Mouse (Mus musculus): ENCODE data around the gene Gm11559. TPM values are rescaled to one million over a fixed set of nuclear protein-coding genes. Genes with fewer than 3 reads are reported as not detected.
"Not testable (repeated sequence)": the region's sequence is repeated elsewhere in the genome, so short reads cannot be mapped to it uniquely, and the experiment has no call there.

Gm11559 gene
- polyA plus RNA-seq, 1 experiment, result not detected

DNA sequence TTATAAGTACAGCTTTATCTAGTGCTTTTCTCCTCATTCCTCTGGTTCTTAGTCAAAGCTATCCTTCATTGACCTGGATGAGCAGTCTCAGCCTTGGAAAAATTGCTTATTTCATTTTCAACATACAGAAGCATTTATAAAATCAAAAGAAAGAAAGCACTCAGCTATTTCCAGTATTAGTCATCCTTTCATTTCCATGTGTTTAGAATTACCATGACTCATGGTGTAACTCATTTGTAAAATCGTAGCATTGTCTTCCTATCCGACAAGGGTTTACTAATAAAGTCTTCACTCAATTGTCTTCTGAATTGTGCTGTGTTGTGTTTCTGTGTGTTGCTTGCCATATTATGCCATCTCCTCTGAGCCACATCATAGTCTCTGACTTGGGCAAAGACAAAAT lies 5.5 kb upstream of the Gm11559 start:
- no peaks in the 10 kb centered on the region for H3K4me1 ChIP-seq (ENCODE audit: control insufficient read depth, insufficient read depth, low read length)
- H3K36me3 ChIP-seq (ENCODE audit: control insufficient read depth, insufficient read depth, low read length), result no peaks in the 10 kb centered on the region
- H3K4me3 ChIP-seq (ENCODE audit: control insufficient read depth, low read depth, low read length), result no peak overlapping the region
- H3K27me3 ChIP-seq (ENCODE audit: control insufficient read depth, insufficient read depth, low read length), result no peaks in the 10 kb centered on the region
- H3K27ac ChIP-seq (ENCODE audit: control insufficient read depth, insufficient read depth, low read depth, low read length), result no peak overlapping the region
- TF ChIP-seq POLR2A (IDR thresholded peaks at IDR 0.05; ENCODE audit: control insufficient read depth, low read depth, low read length) (no peak), CTCF (IDR thresholded peaks at IDR 0.05; ENCODE audit: control insufficient read depth, insufficient read depth, insufficient replicate concordance, low read depth, low read length) (no peak)

DNA sequence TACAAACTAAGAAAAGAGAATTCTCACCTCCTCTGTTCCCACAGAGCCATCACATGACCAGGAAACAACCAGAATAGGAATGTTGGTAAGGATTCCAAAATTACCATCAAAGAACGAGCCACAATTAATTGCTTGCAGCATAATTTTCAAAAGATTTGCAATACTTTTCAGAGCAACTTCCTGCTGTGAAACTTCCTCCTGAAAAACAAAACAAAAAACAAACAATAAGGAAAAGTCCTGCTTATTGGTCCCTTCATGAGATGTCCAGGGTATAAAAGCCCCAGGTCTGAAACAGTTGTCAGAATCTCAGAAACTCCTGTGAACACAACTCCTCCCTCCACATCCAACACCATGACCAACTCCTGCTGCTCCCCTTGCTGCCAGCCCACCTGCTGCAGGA lies 8.8 kb downstream of the Gm11559 start, which contains the start of gene Krtap9-1:
Gene Krtap9-1 (plus strand): TSS at position 301 of the 400 bp plus-strand sequence.
- not testable (repeated sequence) for H3K36me3 ChIP-seq (ENCODE audit: control insufficient read depth, insufficient read depth, low read length); H3K4me1 ChIP-seq (ENCODE audit: control insufficient read depth, insufficient read depth, low read length); H3K27me3 ChIP-seq (ENCODE audit: control insufficient read depth, insufficient read depth, low read length); H3K4me3 ChIP-seq (ENCODE audit: control insufficient read depth, low read depth, low read length); H3K27ac ChIP-seq (ENCODE audit: control insufficient read depth, insufficient read depth, low read depth, low read length)

DNA sequence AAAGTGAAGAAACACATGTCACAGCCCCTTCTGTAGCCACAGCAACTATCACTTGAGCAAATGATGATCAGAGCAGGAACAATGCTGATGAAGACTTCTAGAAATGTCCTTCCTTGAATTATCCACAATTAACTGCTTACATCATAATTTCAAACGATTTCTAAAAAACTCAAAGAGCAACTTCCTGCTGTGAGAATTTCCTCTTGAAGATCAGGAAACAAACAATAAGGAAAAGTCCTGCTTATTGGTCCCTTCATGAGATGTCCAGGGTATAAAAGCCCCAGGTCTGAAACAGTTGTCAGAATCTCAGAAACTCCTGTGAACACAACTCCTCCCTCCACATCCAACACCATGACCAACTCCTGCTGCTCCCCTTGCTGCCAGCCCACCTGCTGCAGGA lies 14.6 kb downstream of the Gm11559 start, which contains the start of gene Gm11567:
Gene Gm11567 (plus strand): TSS at position 301 of the 400 bp plus-strand sequence.
- not testable (repeated sequence) for H3K4me3 ChIP-seq (ENCODE audit: control insufficient read depth, low read depth, low read length); H3K27me3 ChIP-seq (ENCODE audit: control insufficient read depth, insufficient read depth, low read length); H3K36me3 ChIP-seq (ENCODE audit: control insufficient read depth, insufficient read depth, low read length); H3K27ac ChIP-seq (ENCODE audit: control insufficient read depth, insufficient read depth, low read depth, low read length); H3K4me1 ChIP-seq (ENCODE audit: control insufficient read depth, insufficient read depth, low read length)

DNA sequence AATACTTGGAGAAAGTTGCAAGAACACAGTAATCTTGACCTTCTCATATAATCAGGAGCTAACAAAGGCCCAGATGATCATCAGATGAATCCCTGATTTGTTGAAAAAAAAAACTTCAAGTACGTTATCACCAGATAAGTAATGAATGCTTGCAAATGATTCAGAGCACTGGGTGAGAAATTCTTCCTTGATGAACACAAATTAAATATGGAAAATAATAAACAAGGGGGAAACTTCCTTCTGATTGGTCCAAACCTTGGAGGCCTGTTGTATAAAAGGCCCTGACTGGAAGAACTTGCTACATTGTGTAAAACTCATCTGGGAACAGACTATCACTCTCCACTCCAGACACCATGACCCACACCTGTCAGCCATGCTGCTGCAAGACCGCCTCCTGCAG lies 43.3 kb downstream of the Gm11559 start, which contains the start of gene Krtap31-1:
Gene Krtap31-1 (plus strand): TSS at position 301 of the 400 bp plus-strand sequence.
- H3K4me3 ChIP-seq (ENCODE audit: control insufficient read depth, low read depth, low read length), result no peak within 1 kb of the TSS
- H3K27me3 ChIP-seq (ENCODE audit: control insufficient read depth, insufficient read depth, low read length), result no peaks in the 10 kb centered on the region
- H3K36me3 ChIP-seq (ENCODE audit: control insufficient read depth, insufficient read depth, low read length), result no peaks in the 10 kb centered on the region
- no peak within 1 kb of the TSS for H3K27ac ChIP-seq (ENCODE audit: control insufficient read depth, insufficient read depth, low read depth, low read length)
- no peaks in the 10 kb centered on the region for H3K4me1 ChIP-seq (ENCODE audit: control insufficient read depth, insufficient read depth, low read length)
- TF ChIP-seq POLR2A (IDR thresholded peaks at IDR 0.05; ENCODE audit: control insufficient read depth, low read depth, low read length) (no peak), CTCF (IDR thresholded peaks at IDR 0.05; ENCODE audit: control insufficient read depth, insufficient read depth, insufficient replicate concordance, low read depth, low read length) (no peak)

DNA sequence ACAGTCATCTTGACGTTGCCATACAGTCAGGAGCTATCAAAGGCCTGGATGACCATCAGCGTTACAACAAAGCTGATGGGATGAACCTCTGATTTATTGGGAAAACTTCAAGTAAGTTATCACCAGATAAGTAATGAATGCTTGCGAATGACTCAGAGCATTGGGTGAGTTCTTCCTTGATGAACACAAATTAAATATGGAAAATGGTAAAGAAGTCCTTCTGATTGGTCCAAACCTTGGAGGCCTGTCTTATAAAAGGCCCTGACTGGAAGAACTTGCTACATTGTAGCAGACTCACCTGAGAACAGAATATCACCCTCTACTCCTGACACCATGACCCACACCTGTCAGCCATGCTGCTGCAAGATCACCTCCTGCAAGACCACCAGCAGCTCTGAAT lies 50.2 kb downstream of the Gm11559 start, which contains the start of gene Gm11565:
Gene Gm11565 (plus strand): TSS at position 301 of the 400 bp plus-strand sequence.
- no peak for TF ChIP-seq POLR2A (IDR thresholded peaks at IDR 0.05; ENCODE audit: control insufficient read depth, low read depth, low read length)
- TF ChIP-seq CTCF (IDR thresholded peaks at IDR 0.05; ENCODE audit: control insufficient read depth, insufficient read depth, insufficient replicate concordance, low read depth, low read length), result no peak
- Histone ChIP-seq H3K36me3 (ENCODE audit: control insufficient read depth, insufficient read depth, low read length) (no peaks in the 10 kb centered on the region), H3K27me3 (ENCODE audit: control insufficient read depth, insufficient read depth, low read length) (no peaks in the 10 kb centered on the region), H3K4me3 (ENCODE audit: control insufficient read depth, low read depth, low read length) (peak within 1 kb of the TSS; percentile 30), H3K4me1 (ENCODE audit: control insufficient read depth, insufficient read depth, low read length) (peaks cover 2% of the 10 kb centered on the region; the same call in 1 of the 2 replicates), H3K27ac (ENCODE audit: control insufficient read depth, insufficient read depth, low read depth, low read length) (no peak within 1 kb of the TSS)

Other genes starting within 250 kb of the Gm11559 start
- 0.13 and 0.26 TPM in 2 replicates for gene Krtap2-4, start 249.6 kb upstream of the Gm11559 start, polyA plus RNA-seq (2012; rRNA removed)
- gene Gm11562, start 244.0 kb upstream of the Gm11559 start, polyA plus RNA-seq (2012; rRNA removed), result not detected in 2 replicates
- not detected in 2 replicates for gene Krtap4-1, start 236.2 kb upstream of the Gm11559 start, polyA plus RNA-seq (2012; rRNA removed)
- gene Krtap4-2, start 229.4 kb upstream of the Gm11559 start, polyA plus RNA-seq (2012; rRNA removed), result not detected in 2 replicates
- not detected in 2 replicates for gene Krtap4-7, start 220.4 kb upstream of the Gm11559 start, polyA plus RNA-seq (2012; rRNA removed)
- not detected in 2 replicates for gene Gm11555, start 214.2 kb upstream of the Gm11559 start, polyA plus RNA-seq (2012; rRNA removed)
- gene Gm11563, start 205.5 kb upstream of the Gm11559 start, polyA plus RNA-seq (2012; rRNA removed), result not detected in 2 replicates
- gene Krtap4-6, start 198.5 kb upstream of the Gm11559 start, polyA plus RNA-seq (2012; rRNA removed), result 0.15 TPM in 1 of 2 replicates, not detected in the other
- not detected in 2 replicates for gene Gm14190, start 173.7 kb upstream of the Gm11559 start, polyA plus RNA-seq (2012; rRNA removed)
- gene Gm14180, start 130.2 kb upstream of the Gm11559 start, polyA plus RNA-seq (2012; rRNA removed), result not detected in 2 replicates
- not detected in 2 replicates for gene Gm11595, start 91.6 kb upstream of the Gm11559 start, polyA plus RNA-seq (2012; rRNA removed)
- gene Krtap4-8, start 83.8 kb upstream of the Gm11559 start, polyA plus RNA-seq (2012; rRNA removed), result not detected in 2 replicates
- gene Krtap4-9, start 79.3 kb upstream of the Gm11559 start, polyA plus RNA-seq (2012; rRNA removed), result not detected in 2 replicates
- not detected in 2 replicates for gene Gm11596, start 71.0 kb upstream of the Gm11559 start, polyA plus RNA-seq (2012; rRNA removed)
- not detected in 2 replicates for gene Gm11569, start 65.5 kb upstream of the Gm11559 start, polyA plus RNA-seq (2012; rRNA removed)
- not detected in 2 replicates for gene Gm11554, start 60.0 kb upstream of the Gm11559 start, polyA plus RNA-seq (2012; rRNA removed)
- gene Krtap4-13, start 54.6 kb upstream of the Gm11559 start, polyA plus RNA-seq (2012; rRNA removed), result 0.14 and 0.28 TPM in 2 replicates
- gene Gm11564, start 48.8 kb upstream of the Gm11559 start, polyA plus RNA-seq (2012; rRNA removed), result 0.22 and 0.34 TPM in 2 replicates
- not detected in 2 replicates for gene 2300003K06Rik, start 26.4 kb upstream of the Gm11559 start, polyA plus RNA-seq (2012; rRNA removed)
- not detected in 2 replicates for gene Krtap4-16, start 12.9 kb upstream of the Gm11559 start, polyA plus RNA-seq (2012; rRNA removed)
- gene Gm11568, start 6.6 kb upstream of the Gm11559 start, polyA plus RNA-seq (2012; rRNA removed), result not detected in 2 replicates
- gene Krtap9-1, start 8.9 kb downstream of the Gm11559 start, polyA plus RNA-seq (2012; rRNA removed), result not detected in 2 replicates
- gene Gm11567, start 14.7 kb downstream of the Gm11559 start, polyA plus RNA-seq (2012; rRNA removed), result not detected in 2 replicates
- gene Krtap31-1, start 43.4 kb downstream of the Gm11559 start, polyA plus RNA-seq (2012; rRNA removed), result not detected in 2 replicates
- gene Gm11565, start 50.3 kb downstream of the Gm11559 start, polyA plus RNA-seq (2012; rRNA removed), result 3.6 and 3.9 TPM in 2 replicates
- gene Krtap31-2, start 71.8 kb downstream of the Gm11559 start, polyA plus RNA-seq (2012; rRNA removed), result not detected in 2 replicates
- not detected in 2 replicates for gene Krtap9-5, start 84.0 kb downstream of the Gm11559 start, polyA plus RNA-seq (2012; rRNA removed)
- 0.24 TPM in 1 of 2 replicates, not detected in the other for gene Krtap29-1, start 114.6 kb downstream of the Gm11559 start, polyA plus RNA-seq (2012; rRNA removed)
- 0.06 and 0.12 TPM in 2 replicates for gene Krtap16-1, start 122.1 kb downstream of the Gm11559 start, polyA plus RNA-seq (2012; rRNA removed)
- gene Krtap17-1, start 129.5 kb downstream of the Gm11559 start, polyA plus RNA-seq (2012; rRNA removed), result 1.8 and 2.0 TPM in 2 replicates
- gene Krt33a, start 151.7 kb downstream of the Gm11559 start, polyA plus RNA-seq (2012; rRNA removed), result not detected in 2 replicates
- not detected in 2 replicates for gene Krt33b, start 165.4 kb downstream of the Gm11559 start, polyA plus RNA-seq (2012; rRNA removed)
- not detected in 2 replicates for gene Krt34, start 177.1 kb downstream of the Gm11559 start, polyA plus RNA-seq (2012; rRNA removed)
- 0.12 and 0.18 TPM in 2 replicates for gene Krt31, start 186.1 kb downstream of the Gm11559 start, polyA plus RNA-seq (2012; rRNA removed)
- 1.2 TPM in 1 of 2 replicates, not detected in the other for gene Krt32, start 223.8 kb downstream of the Gm11559 start, polyA plus RNA-seq (2012; rRNA removed)
- 0.17 TPM in 1 of 2 replicates, not detected in the other for gene Krt35, start 231.8 kb downstream of the Gm11559 start, polyA plus RNA-seq (2012; rRNA removed)
- not detected in 2 replicates for gene Krt36, start 241.2 kb downstream of the Gm11559 start, polyA plus RNA-seq (2012; rRNA removed)